In genomic region chr6:58989149-58989548, GRCm38 (mm10) we compare ENCODE assay signal across 11 mouse cellular contexts.
"Had no signal": no experiment of that assay in that cellular context is flagged by ENCODE, and none has a peak within 500 bp of the region (broad histone marks: within the 10 kb centered on the region; RNA-seq: fewer than 3 reads in every experiment).

No protein-coding gene starts in this region.

- H3K9ac ChIP-seq: limb, embryonic 15.5 days; liver, embryonic 14.5 days; midbrain, embryonic 15.5 days; neural tube, embryonic 12.5 days had no signal

- H3K9me3 ChIP-seq: limb, embryonic 15.5 days; midbrain, embryonic 15.5 days; neural tube, embryonic 12.5 days had no signal

- H3K36me3 ChIP-seq: limb, embryonic 15.5 days; midbrain, embryonic 15.5 days; neural tube, embryonic 12.5 days had no signal

- DNase-seq: lung, adult 18-20 months; right cerebral cortex, postnatal 4 days; spleen, adult 18-20 months; thymus, adult 18-20 months; thymus, postnatal 14 days had no signal

- H3K4me2 ChIP-seq: limb, embryonic 15.5 days; midbrain, embryonic 15.5 days; neural tube, embryonic 12.5 days had no signal

- H3K4me3 ChIP-seq: limb, embryonic 15.5 days; midbrain, embryonic 15.5 days; neural tube, embryonic 12.5 days had no signal

- ATAC-seq: hindbrain, embryonic 16.5 days; inflammation-experienced regulatory T-cells, adult 6 months; midbrain, embryonic 15.5 days had no signal

- H3K4me1 ChIP-seq: limb, embryonic 15.5 days; midbrain, embryonic 15.5 days; neural tube, embryonic 12.5 days had no signal

- H3K27me3 ChIP-seq: limb, embryonic 15.5 days; midbrain, embryonic 15.5 days; neural tube, embryonic 12.5 days had no signal

- H3K27ac ChIP-seq: limb, embryonic 15.5 days; liver, embryonic 14.5 days; midbrain, embryonic 15.5 days; neural tube, embryonic 12.5 days had no signal
